Mouse (Mus musculus) embryo, embryonic 11 days (tissue): ENCODE results near the gene Mfsd4b4.
"Not testable (repeated sequence)": the region's sequence is repeated elsewhere in the genome, so short reads cannot be mapped to it uniquely, and the experiment has no call there.

Experiments
- DNase-seq: peaks from one replicate; pipeline ENCODE4 v3.0.0-alpha.2; 2015

The Mfsd4b4 gene

DNA sequence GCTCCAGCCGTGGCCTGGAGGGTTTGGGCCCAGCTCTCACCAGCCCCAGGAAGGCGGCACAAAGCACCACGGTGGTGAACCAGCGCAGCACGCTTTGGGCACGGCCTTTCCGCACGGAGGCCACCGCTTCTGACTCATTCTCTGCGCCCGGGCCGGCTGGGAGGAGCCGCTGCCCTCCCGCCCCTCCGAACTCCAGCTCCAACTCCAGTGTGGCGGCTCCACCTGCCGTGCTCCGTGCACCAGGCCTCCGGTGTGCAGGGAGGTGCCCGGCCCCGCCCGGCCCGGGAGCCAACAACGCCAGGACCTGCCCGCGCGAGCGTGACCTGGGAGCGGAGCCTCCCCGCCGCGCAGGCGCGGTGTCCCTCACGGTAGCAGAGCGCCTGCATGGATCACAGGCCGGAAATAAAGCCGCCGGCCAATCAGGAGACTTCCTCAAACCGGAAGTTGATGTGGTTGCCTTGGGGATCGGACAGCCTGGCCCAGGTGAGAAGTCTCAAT lies at the start of gene Mfsd4b4:
TSS of gene Mfsd4b4 (minus strand) at position 365 of the 498 bp plus-strand sequence.
- peak; percentile 96 for DNase-seq

DNA sequence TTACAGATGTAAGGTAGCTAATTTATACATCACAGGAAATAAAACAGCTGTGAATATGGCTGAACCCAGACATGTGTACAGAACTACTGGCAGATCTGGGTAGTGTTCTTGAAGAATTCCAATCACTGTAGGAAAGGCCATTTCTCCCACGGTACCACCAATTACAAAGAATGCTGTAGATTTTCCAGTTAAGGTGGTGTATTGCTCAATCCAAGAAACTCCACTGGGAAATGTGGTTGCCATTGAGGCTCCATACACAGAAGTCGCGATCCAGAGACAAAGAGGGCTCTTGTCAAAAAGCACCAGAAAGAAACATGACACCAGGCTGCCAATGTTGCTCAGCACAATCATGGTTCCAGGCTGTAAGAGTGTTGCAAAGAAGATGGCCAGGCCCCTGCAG lies 48.2 kb upstream of the Mfsd4b4 start:
- DNase-seq = not testable (repeated sequence)

DNA sequence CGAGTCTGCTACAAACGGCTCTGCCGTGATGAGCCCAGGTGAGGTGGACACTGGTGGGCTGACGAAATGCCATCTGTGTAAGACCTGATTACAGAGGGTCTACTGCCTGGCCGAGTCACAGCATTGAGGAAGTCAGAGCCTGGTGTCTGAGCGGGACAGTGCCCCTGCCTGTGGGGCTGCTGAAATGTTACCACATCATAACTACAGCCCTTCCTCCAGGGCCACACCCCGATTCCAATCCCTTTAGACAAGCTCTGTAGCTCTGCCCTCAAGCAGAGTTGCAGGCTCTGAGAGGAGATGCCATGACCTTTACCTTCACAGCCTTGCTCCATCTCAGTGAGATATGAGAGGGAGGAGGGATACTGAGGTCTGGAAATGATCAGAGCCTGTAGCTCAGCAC lies 37.5 kb upstream of the Mfsd4b4 start:
- DNase-seq = no peak

DNA sequence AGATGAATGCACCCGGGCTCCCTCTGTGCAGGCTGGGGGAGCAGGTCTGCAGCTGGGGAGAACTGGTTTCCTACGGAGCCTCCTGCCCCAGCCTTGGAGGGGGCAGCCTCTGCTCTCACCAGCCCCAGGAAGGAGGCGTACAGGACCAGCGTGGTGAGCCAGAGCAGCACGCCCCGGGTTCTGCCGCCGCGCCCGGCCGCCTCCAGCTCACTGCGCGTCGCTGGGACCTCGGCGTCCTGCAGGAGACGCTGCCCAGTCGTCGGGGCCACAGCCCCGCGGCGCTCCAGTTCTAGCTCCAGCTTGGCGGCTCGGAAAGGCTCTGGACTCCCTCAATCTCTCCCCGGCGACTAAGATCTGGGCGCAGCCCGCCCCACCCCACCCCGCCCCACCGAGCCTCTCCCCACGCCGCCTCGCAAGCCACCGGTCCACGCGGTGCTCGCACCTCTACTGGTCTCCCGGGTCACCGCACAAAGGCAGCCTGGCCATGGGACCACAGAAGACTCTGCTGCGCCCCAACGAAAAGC lies 27.6 kb upstream of the Mfsd4b4 start, which contains the start of gene Mfsd4b2:
TSS of gene Mfsd4b2 (minus strand) at position 308 of the 524 bp plus-strand sequence.
- peak; percentile 75 for DNase-seq

- not testable (repeated sequence) for DNase-seq
Measured at GRCm38 (mm10) chr10:39924556-39924955, 25.5 kb upstream of the Mfsd4b4 start.

- DNase-seq = no peak
Measured at GRCm38 (mm10) chr10:39912616-39913015, 13.6 kb upstream of the Mfsd4b4 start.

GRCm38 (mm10) chr10:39908768-39909441 lies 9.9 kb upstream of the Mfsd4b4 start:
- no peak for DNase-seq

DNA sequence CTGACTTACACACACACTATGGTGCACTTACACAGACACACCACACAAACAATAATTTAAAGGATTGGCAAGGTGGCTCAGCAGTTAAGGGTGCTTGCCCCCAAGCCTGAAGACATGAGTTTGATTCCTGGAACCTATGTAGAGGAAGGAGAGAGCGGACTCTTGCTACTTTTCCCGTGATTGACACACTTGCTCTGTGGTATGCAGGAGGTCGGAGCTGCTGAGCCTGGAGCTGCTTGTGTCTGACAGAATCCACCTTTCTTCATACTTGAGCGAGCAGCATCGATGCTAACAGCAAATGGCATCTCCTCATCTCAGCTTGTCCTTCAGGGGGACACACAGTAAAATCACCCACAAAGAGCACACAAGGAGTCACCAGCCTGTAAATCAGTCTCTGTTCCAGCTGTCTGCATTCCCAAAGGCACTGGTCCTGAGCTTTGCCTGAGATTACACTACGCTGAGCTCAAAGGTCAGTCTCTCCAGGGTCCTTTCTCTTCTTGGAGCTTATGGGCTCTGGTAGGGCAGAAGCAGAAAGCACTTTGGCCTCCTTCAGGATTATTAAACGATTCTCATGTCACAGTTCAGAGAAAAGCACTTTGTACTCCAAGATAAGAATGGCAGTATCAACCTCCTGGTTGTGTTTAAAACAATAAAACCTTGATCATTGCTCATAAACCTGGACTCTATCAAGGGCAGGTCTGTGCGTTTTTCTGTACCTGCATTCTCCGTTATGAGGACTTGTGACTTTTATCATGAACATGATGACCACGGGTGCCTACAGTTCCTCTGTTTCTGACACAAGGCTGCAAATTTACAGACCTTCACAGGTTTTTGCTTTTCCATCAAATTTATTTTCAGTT lies 8.0 kb upstream of the Mfsd4b4 start:
- DNase-seq = no peak

DNA sequence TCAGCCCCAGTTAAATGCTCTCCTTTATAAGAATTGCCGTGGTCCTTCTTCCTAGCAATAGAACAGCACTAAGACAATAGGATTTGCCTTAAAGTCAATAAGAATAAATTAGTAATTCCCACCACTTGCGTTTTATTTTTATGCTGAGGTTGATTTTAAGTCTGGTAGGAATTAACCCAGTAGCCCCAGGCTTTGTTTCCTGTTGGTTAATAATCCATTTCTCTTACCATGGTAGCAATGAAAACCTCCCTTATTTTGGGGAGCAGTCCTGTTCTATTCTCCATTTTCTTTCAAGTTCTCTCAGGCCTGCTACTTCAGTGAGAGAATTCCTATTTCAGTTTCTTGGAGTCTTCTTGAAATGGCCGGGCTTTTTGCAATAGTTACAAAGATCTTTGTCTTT lies 5.2 kb upstream of the Mfsd4b4 start:
- DNase-seq = no peak

- DNase-seq = no peak
Measured at GRCm38 (mm10) chr10:39896503-39896902, 2.5 kb downstream of the Mfsd4b4 start.

GRCm38 (mm10) chr10:39893702-39894697 lies 5.0 kb downstream of the Mfsd4b4 start:
- no peak for DNase-seq

- no peak for DNase-seq
Measured at GRCm38 (mm10) chr10:39888621-39889020, 10.4 kb downstream of the Mfsd4b4 start.

DNA sequence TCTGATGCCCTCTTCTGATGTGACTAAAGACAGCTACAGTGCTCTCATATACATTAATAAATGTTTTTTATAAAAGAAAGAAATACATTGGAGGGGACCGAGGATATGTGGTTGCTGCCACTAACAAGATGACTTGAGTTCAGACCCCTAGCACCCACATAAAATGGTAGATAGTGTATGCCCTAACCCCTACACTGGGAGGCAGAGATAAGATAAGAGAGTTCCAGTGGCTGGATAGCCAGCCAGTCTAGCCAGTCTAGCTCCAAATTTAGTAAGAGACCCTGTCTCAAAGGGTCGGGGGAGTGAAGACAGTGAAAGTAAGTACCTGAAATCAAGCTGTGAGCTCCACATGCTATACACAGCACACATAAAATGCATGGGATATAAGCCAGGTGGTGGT lies 33.5 kb downstream of the Mfsd4b4 start:
- DNase-seq = no peak

- DNase-seq = no peak
Measured at GRCm38 (mm10) chr10:39842621-39843020, 56.4 kb downstream of the Mfsd4b4 start.
